Mouse (Mus musculus) thymus, adult 2 months (tissue): Measurements from ENCODE around the gene Osgin1.

Experiments used
- CTCF ChIP-seq: fragments of 200-500 bp; IDR thresholded peaks from 2 replicates; pipeline ENCODE4 v1.5.1; 2012; ENCODE audit warnings: mild to moderate bottlenecking, control low read depth, low read length, moderate library complexity, borderline replicate concordance; ENCODE audit not compliant: control insufficient read depth, poor library complexity, insufficient read depth; ENCODE audit errors: extremely low read depth
- POLR2A ChIP-seq: fragments of 200-500 bp; IDR thresholded peaks from 2 replicates; pipeline ENCODE4 v1.6.1; 2012; ENCODE audit warnings: mild to moderate bottlenecking, low read length, control low read depth, moderate library complexity; ENCODE audit not compliant: control insufficient read depth, poor library complexity, insufficient read depth; ENCODE audit errors: extremely low read depth

DNA sequence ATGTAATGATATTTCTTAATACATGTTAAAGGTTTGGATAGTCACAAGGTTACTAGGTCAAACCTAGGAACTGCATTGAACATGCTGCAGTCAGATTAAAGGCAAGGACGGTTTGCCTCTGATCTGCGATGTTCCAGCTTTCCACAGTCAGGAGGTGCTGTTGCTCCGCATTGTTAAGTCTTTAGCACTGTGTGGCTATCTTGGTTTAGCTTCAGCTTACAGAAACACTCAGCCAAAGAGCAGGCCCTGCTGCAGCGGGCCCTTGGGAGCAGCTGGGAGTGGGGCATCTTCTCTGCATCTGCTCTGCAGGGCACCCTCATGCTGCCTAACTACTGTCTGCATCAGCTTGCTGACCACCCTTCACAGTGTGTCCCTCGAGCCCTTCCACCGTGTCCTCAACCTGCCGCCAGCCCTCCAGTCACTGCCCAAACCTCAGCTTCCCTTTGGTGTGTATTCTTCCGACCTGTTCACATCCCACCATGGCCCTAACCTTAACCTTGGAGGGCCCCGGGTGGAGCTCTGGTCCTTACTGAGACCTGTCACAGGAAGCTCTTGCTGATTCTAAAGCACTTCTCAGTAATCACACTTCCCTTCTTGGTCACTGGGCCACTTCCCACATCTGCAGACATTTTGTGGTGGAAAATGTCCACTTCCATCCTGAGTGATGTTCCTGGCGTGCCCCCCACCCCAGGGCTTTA lies 21.7 kb upstream of the Osgin1 start:
- no peak for TF ChIP-seq POLR2A
- TF ChIP-seq CTCF = no peak
